22 mouse cellular contexts compared by ENCODE assay signal in the genomic region with DNA sequence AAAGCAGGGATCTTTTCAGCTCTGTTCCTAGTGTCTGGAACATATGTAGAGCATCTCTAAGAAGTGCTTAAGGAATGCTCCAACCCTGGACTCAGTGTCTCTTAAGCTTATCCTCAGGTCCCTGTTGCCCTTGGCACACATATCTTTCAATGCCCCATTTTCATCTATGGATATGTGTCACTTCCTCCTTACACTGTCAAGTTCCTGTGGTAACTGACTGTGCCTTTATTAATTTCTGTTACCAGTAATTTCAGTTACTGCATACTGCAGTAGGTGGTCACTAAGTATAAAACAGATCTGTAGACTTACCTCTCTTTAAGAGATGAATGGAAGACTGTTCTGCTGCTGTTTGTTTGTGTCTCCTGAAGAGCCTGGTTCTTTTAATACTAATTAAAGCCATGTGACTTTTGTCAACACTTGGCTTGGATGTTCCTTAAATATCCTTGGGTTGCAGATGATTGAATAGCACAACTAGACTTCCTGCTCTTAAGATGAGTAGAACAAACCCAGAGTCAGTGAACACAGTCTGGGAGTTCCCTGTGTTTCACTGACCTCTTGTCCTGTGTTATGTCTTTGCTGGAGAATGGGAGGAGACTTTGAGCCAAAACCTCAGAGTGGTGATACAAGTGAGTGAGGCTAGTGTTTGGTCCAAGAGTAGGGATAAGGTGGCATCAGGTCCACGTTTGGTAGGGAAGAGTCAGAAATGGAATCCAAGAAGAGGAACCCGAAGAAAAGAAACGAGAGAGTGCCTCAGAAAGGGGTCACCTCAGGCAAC. TPM values are rescaled to one million over a fixed set of nuclear protein-coding genes. Genes with fewer than 3 reads are reported as not detected.
A peak's percentile ranks its signal among the peaks of the same experiment; 100 is the strongest.
DNase-seq lines count a peak whose midpoint lies in the region; ATAC-seq lines count a peak whose summit lies in the region.
"Had no signal": no experiment of that assay in that cellular context is flagged by ENCODE, and none has a peak within 500 bp of the region (broad histone marks: within the 10 kb centered on the region; RNA-seq: fewer than 3 reads in every experiment).

No protein-coding gene starts in this region.

- H3K27ac ChIP-seq in heart, embryonic 13.5 days (replicated peaks), result peak overlapping the region; percentile 32; the same call in 1 of the 2 replicates
- no peak overlapping the region for H3K27ac ChIP-seq in heart, embryonic 11.5 days (ENCODE audit: low read depth, low read length)
- H3K27ac ChIP-seq in lung, embryonic 15.5 days, result 0 out of 2 replicates have a peak overlapping the region, but pooled peaks have one; percentile 15
- H3K27ac ChIP-seq in embryonic facial prominence, embryonic 10.5 days (replicated peaks), result no peak overlapping the region
- H3K27ac ChIP-seq: embryonic facial prominence, embryonic 15.5 days; heart, embryonic 10.5 days; hindbrain, embryonic 15.5 days; limb, embryonic 12.5 days; liver, embryonic 13.5 days; stomach, embryonic 15.5 days had no signal

- no peak overlapping the region for H3K4me2 ChIP-seq in heart, embryonic 13.5 days
- H3K4me2 ChIP-seq in heart, embryonic 11.5 days, result no peak overlapping the region
- no peak overlapping the region for H3K4me2 ChIP-seq in lung, embryonic 15.5 days
- H3K4me2 ChIP-seq: embryonic facial prominence, embryonic 15.5 days; hindbrain, embryonic 15.5 days; limb, embryonic 12.5 days; liver, embryonic 13.5 days; midbrain, embryonic 11.5 days; stomach, embryonic 15.5 days had no signal

- WGBS in heart, embryonic 13.5 days, result 78% methylated on average over 3 of the region's 3 CpGs
- WGBS in heart, embryonic 11.5 days (ENCODE audit: insufficient replicate concordance), result 72% methylated on average over 3 of the region's 3 CpGs
- WGBS in lung, embryonic 15.5 days, result 76% methylated on average over 3 of the region's 3 CpGs
- WGBS in embryonic facial prominence, embryonic 10.5 days, result 75% methylated on average over 3 of the region's 3 CpGs

- H3K9ac ChIP-seq in heart, embryonic 13.5 days, result no peak overlapping the region
- H3K9ac ChIP-seq in heart, embryonic 11.5 days (ENCODE audit: low read depth, low read length), result no peak overlapping the region
- no peak overlapping the region for H3K9ac ChIP-seq in lung, embryonic 15.5 days
- H3K9ac ChIP-seq: embryonic facial prominence, embryonic 15.5 days; hindbrain, embryonic 15.5 days; limb, embryonic 12.5 days; liver, embryonic 13.5 days; stomach, embryonic 15.5 days had no signal

- no peaks in the 10 kb centered on the region for H3K36me3 ChIP-seq in heart, embryonic 13.5 days
- H3K36me3 ChIP-seq in heart, embryonic 11.5 days (ENCODE audit: control insufficient read depth, insufficient read depth, low read length), result no peaks in the 10 kb centered on the region
- H3K36me3 ChIP-seq in lung, embryonic 15.5 days, result no peaks in the 10 kb centered on the region
- H3K36me3 ChIP-seq in embryonic facial prominence, embryonic 10.5 days (replicated peaks), result no peaks in the 10 kb centered on the region
- H3K36me3 ChIP-seq: embryonic facial prominence, embryonic 15.5 days; heart, embryonic 10.5 days; hindbrain, embryonic 15.5 days; limb, embryonic 12.5 days; liver, embryonic 13.5 days; stomach, embryonic 15.5 days had no signal

- no peak overlapping the region for H3K4me3 ChIP-seq in heart, embryonic 13.5 days
- no peak overlapping the region for H3K4me3 ChIP-seq in heart, embryonic 11.5 days (ENCODE audit: low read depth, low read length)
- no peak overlapping the region for H3K4me3 ChIP-seq in lung, embryonic 15.5 days
- no peak overlapping the region for H3K4me3 ChIP-seq in embryonic facial prominence, embryonic 10.5 days
- H3K4me3 ChIP-seq: embryonic facial prominence, embryonic 15.5 days; heart, embryonic 10.5 days; hindbrain, embryonic 15.5 days; limb, embryonic 12.5 days; liver, embryonic 13.5 days; stomach, embryonic 15.5 days had no signal

- no peaks in the 10 kb centered on the region for H3K27me3 ChIP-seq in heart, embryonic 13.5 days (replicated peaks)
- H3K27me3 ChIP-seq in heart, embryonic 11.5 days (ENCODE audit: control insufficient read depth, insufficient read depth, low read length), result no peaks in the 10 kb centered on the region
- H3K27me3 ChIP-seq in lung, embryonic 15.5 days, result no peaks in the 10 kb centered on the region
- no peaks in the 10 kb centered on the region for H3K27me3 ChIP-seq in embryonic facial prominence, embryonic 10.5 days (replicated peaks; ENCODE audit: low read depth, poor library complexity, severe bottlenecking)
- H3K27me3 ChIP-seq: embryonic facial prominence, embryonic 15.5 days; hindbrain, embryonic 15.5 days; limb, embryonic 12.5 days; liver, embryonic 13.5 days; stomach, embryonic 15.5 days had no signal

- no peak for ATAC-seq in heart, embryonic 13.5 days (ENCODE audit: extremely low read depth, insufficient number of reproducible peaks, low FRiP score, low TSS enrichment)
- no peak for ATAC-seq in heart, embryonic 11.5 days (replicated peaks; ENCODE audit: insufficient number of reproducible peaks, low FRiP score, low TSS enrichment)
- ATAC-seq in lung, embryonic 15.5 days (ENCODE audit: borderline replicate concordance, extremely low read depth, low FRiP score, low TSS enrichment), result no peak
- ATAC-seq in common myeloid progenitor, adult 5-6 weeks (replicated peaks; ENCODE audit: low read depth, poor library complexity, severe bottlenecking), result 0 out of 2 replicates have a peak, but pooled peaks have one; percentile 45
- ATAC-seq: intestine, embryonic 16.5 days had no signal

- no peak for DNase-seq in lung, postnatal 36 days
- DNase-seq in adrenal gland, adult 18-20 months (ENCODE audit: low spot score in 2 of 2), result no peak
- DNase-seq in embryonic facial prominence, embryonic 10.5 days (ENCODE audit: low spot score), result no peak
- DNase-seq: adrenal gland, adult 2 months; cerebellum, adult 9-11 months; embryo, embryonic 11 days; kidney, postnatal 36 days; layer of hippocampus, adult 9-11 months; liver, embryonic 13.5 days; right cerebral cortex, postnatal 25 days; thymus, adult 2 months had no signal

- no peaks in the 10 kb centered on the region for H3K9me3 ChIP-seq in heart, embryonic 13.5 days
- no peaks in the 10 kb centered on the region for H3K9me3 ChIP-seq in heart, embryonic 11.5 days (replicated peaks; ENCODE audit: control insufficient read depth, low read length)
- H3K9me3 ChIP-seq in lung, embryonic 15.5 days, result no peaks in the 10 kb centered on the region
- no peaks in the 10 kb centered on the region for H3K9me3 ChIP-seq in embryonic facial prominence, embryonic 10.5 days
- H3K9me3 ChIP-seq: embryonic facial prominence, embryonic 15.5 days; heart, embryonic 10.5 days; hindbrain, embryonic 15.5 days; limb, embryonic 12.5 days; liver, embryonic 13.5 days; stomach, embryonic 15.5 days had no signal

- peaks cover 11% of the 10 kb centered on the region for H3K4me1 ChIP-seq in heart, embryonic 13.5 days
- peaks cover 4% of the 10 kb centered on the region; the same call in 1 of the 2 replicates for H3K4me1 ChIP-seq in heart, embryonic 11.5 days (ENCODE audit: control insufficient read depth, insufficient read depth, low read length)
- peaks cover 20% of the 10 kb centered on the region for H3K4me1 ChIP-seq in lung, embryonic 15.5 days
- peaks cover 9% of the 10 kb centered on the region; the same call in 1 of the 2 replicates for H3K4me1 ChIP-seq in embryonic facial prominence, embryonic 10.5 days
- H3K4me1 ChIP-seq: embryonic facial prominence, embryonic 15.5 days; hindbrain, embryonic 15.5 days; limb, embryonic 12.5 days; stomach, embryonic 15.5 days had no signal

RNA-seq across cellular contexts. Expression of gene Itga6, which starts 19.7 kb away (rescaled TPM):
- polyA plus RNA-seq in heart, embryonic 13.5 days (2015; fragmentation: Nextera tagmentation; extraction: Ambion mirVana), result 65.2 and 65.8 TPM in 2 replicates
- 128 and 152 TPM in 2 replicates for polyA plus RNA-seq in heart, embryonic 11.5 days (2014; fragmentation: Nextera tagmentation; extraction: Ambion mirVana)
- 77.1 and 81.4 TPM in 2 replicates for polyA plus RNA-seq in lung, embryonic 15.5 days (2015; fragmentation: Nextera tagmentation; extraction: Ambion mirVana)
- 66.4 and 70.6 TPM in 2 replicates for total RNA-seq in common myeloid progenitor, adult 5-6 weeks (2017)
- 100 to 1,000 TPM; 104 to 133 TPM for total RNA-seq in adrenal gland, adult 18-20 months (2021)
- polyA plus RNA-seq in embryonic facial prominence, embryonic 10.5 days (2016; fragmentation: Nextera tagmentation; extraction: Ambion mirVana), result 30.7 and 31.6 TPM in 2 replicates

Comparison
In these comparisons a context has a peak if more than half of its experiments do, and no peak if none do; other contexts are left out.
1. H3K27ac ChIP-seq: peak in heart, embryonic 13.5 days (single experiment) and lung, embryonic 15.5 days (single experiment); none in heart, embryonic 11.5 days (single experiment) and embryonic facial prominence, embryonic 10.5 days (single experiment).